Mouse (Mus musculus): ENCODE results near the gene Gm3159.
"Not testable (repeated sequence)": the region's sequence is repeated elsewhere in the genome, so short reads cannot be mapped to it uniquely, and the experiment has no call there.

The Gm3159 gene

GRCm38 (mm10) chr14:4397226-4397625, at the start of gene Gm3159:
Gene Gm3159, plus strand, starts transcription at chr14:4397526.
- DNase-seq: not testable (repeated sequence)

GRCm38 (mm10) chr14:4368991-4369390, 28.3 kb upstream of the Gm3159 start:
- DNase-seq: not testable (repeated sequence)

GRCm38 (mm10) chr14:4369691-4370090, 27.6 kb upstream of the Gm3159 start:
- DNase-seq: not testable (repeated sequence)

GRCm38 (mm10) chr14:4377871-4378270, 19.5 kb upstream of the Gm3159 start:
- DNase-seq: not testable (repeated sequence)

- DNase-seq: not testable (repeated sequence)
These were observed 11.7 kb upstream of the Gm3159 start for GRCm38 (mm10) chr14:4385606-4386005.

GRCm38 (mm10) chr14:4392841-4393530, 4.3 kb upstream of the Gm3159 start:
- not testable (repeated sequence) for DNase-seq

- not testable (repeated sequence) for DNase-seq
These were observed 1.3 kb downstream of the Gm3159 start for GRCm38 (mm10) chr14:4398624-4399023.

GRCm38 (mm10) chr14:4400115-4400789, 2.9 kb downstream of the Gm3159 start:
- DNase-seq: not testable (repeated sequence)

GRCm38 (mm10) chr14:4401245-4401644, 3.9 kb downstream of the Gm3159 start:
- DNase-seq: not testable (repeated sequence)

GRCm38 (mm10) chr14:4403840-4404239, 6.5 kb downstream of the Gm3159 start:
- not testable (repeated sequence) for DNase-seq

- not testable (repeated sequence) for DNase-seq
These were observed 12.6 kb downstream of the Gm3159 start for GRCm38 (mm10) chr14:4409939-4410338.

- not testable (repeated sequence) for DNase-seq
These were observed 17.9 kb downstream of the Gm3159 start, which contains the start of gene Gm3164 for GRCm38 (mm10) chr14:4414965-4415835. Gene Gm3164, plus strand, starts transcription at chr14:4415448.

GRCm38 (mm10) chr14:4430692-4431091, 33.4 kb downstream of the Gm3159 start, which contains the start of gene Gm3173:
Gene Gm3173, plus strand, starts transcription at chr14:4430992.
- DNase-seq: not testable (repeated sequence)
